Mouse (Mus musculus) CD8-positive naive resting alpha-beta T cell, adult 2 months (primary cell): ENCODE measurements around the gene Ankrd6.
A peak's percentile ranks its signal among the peaks of the same experiment; 100 is the strongest.

Experiments used
- DNase-seq, 2 experiments: peaks; one replicate each; pipeline ENCODE4 v3.0.0; 2022; ENCODE audit warnings: low read depth in 2 of 2, low spot score in 2 of 2

Ankrd6 gene

GRCm38 (mm10) chr4:32789020-32789419 is 161.6 kb downstream of the Ankrd6 start:
- DNase-seq, result no peak

- no peak for DNase-seq
Observed at GRCm38 (mm10) chr4:32787110-32787509, 163.5 kb downstream of the Ankrd6 start.

GRCm38 (mm10) chr4:32779996-32780395 is 170.6 kb downstream of the Ankrd6 start:
- DNase-seq, result no peak

GRCm38 (mm10) chr4:32770284-32770810 is 180.3 kb downstream of the Ankrd6 start:
- no peak for DNase-seq

DNA sequence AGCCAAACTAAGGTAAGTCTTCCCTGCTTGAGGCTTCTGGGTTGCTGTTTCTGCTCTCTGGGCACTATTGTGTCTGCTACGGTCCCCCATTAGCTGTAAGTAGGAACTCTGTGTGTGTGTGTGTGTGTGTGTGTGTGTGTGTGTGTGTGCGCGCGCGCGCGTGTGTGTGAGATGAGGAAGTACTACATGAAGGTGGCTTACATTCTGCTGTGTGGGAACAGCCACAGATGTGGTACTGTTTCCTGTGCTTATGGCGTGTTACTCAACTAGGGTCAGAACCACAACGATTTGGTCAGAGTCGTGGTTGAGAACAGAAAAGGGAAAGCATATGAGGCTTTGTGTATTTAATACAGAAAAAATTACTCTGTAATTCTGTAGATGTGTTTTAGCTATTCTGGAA is 182.6 kb downstream of the Ankrd6 start:
- peak; percentile 47 to 59 for DNase-seq

DNA sequence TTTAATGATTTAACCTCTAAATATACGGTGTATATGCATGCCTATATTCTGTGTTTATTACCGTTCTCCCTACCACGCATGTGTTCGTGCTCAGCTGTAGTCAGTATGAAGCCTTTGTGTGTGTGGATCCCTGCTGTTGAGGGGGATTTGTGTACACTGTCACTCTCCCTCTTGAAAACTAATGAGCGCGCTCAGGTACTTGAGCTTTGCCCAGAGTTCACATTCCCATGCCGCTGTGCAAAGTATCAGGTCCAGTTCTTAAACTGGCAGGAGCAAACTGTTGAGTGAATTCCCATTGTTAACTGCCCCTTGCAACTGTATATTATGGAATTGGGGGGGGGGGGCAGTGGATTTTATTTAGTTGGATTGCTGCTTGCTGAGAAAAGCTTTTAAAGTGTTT is 183.2 kb downstream of the Ankrd6 start:
- no peak for DNase-seq

- DNase-seq, result no peak
Observed at GRCm38 (mm10) chr4:32757430-32757829, 193.2 kb downstream of the Ankrd6 start.
